7 mouse cellular contexts compared by ENCODE assay signal in genomic region chr5:123394957-123395881, GRCm38 (mm10). TPM values are rescaled to one million over a fixed set of nuclear protein-coding genes. Genes with fewer than 3 reads are reported as not detected.
DNase-seq lines count a peak whose midpoint lies in the region; ATAC-seq lines count a peak whose summit lies in the region.

No protein-coding gene starts in this region.

- peak overlapping the region; percentile 93 for H3K9ac ChIP-seq in heart, embryonic 12.5 days
- H3K9ac ChIP-seq in limb, embryonic 15.5 days = peak overlapping the region; percentile 95

- H3K9me3 ChIP-seq in heart, embryonic 12.5 days (replicated peaks) = no peaks in the 10 kb centered on the region
- no peaks in the 10 kb centered on the region for H3K9me3 ChIP-seq in limb, embryonic 15.5 days

- no peaks in the 10 kb centered on the region for H3K27me3 ChIP-seq in heart, embryonic 12.5 days (replicated peaks)
- no peaks in the 10 kb centered on the region for H3K27me3 ChIP-seq in limb, embryonic 15.5 days

- H3K4me1 ChIP-seq in brown adipose tissue, adult 24 weeks (ENCODE audit: control insufficient read depth, insufficient read depth, insufficient read length, low read length) = peaks cover 17% of the 10 kb centered on the region; the same call in 1 of the 2 replicates
- peaks cover 50% of the 10 kb centered on the region for H3K4me1 ChIP-seq in heart, embryonic 12.5 days (replicated peaks)
- H3K4me1 ChIP-seq in limb, embryonic 15.5 days = peaks cover 45% of the 10 kb centered on the region

- peak; percentile 23 for DNase-seq in right cerebral cortex, adult 18-20 months
- DNase-seq in right cerebral cortex, postnatal 14 days = no peak
- no peak for DNase-seq in left cerebral cortex, postnatal 10 days (ENCODE audit: extremely low spot score in 1 of 2, low spot score in 2 of 2)

- peak; percentile 24 for ATAC-seq in heart, embryonic 12.5 days (ENCODE audit: insufficient number of reproducible peaks, low FRiP score)
- 0 out of 2 replicates have a peak, but pooled peaks have one; percentile 1 for ATAC-seq in limb, embryonic 15.5 days (ENCODE audit: insufficient number of reproducible peaks, low FRiP score, low TSS enrichment, low read depth)
- ATAC-seq in monocyte, adult 5-6 weeks (replicated peaks; ENCODE audit: insufficient number of reproducible peaks, low FRiP score, low TSS enrichment, poor library complexity, severe bottlenecking) = peak; percentile 25

- H3K4me2 ChIP-seq in heart, embryonic 12.5 days = peak overlapping the region; percentile 83
- peak overlapping the region; percentile 84 for H3K4me2 ChIP-seq in limb, embryonic 15.5 days

- under 1% methylated on average over 64 of the region's 65 CpGs for WGBS in heart, embryonic 12.5 days
- WGBS in limb, embryonic 15.5 days = under 1% methylated on average over 65 of the region's 65 CpGs

- peak overlapping the region; percentile 75 for H3K4me3 ChIP-seq in brown adipose tissue, adult 24 weeks (ENCODE audit: insufficient read depth, low read depth, low read length)
- peak overlapping the region; percentile 93 for H3K4me3 ChIP-seq in heart, embryonic 12.5 days
- H3K4me3 ChIP-seq in limb, embryonic 15.5 days = peak overlapping the region; percentile 98

- H3K27ac ChIP-seq in brown adipose tissue, adult 24 weeks (replicated peaks; ENCODE audit: low read depth, low read length) = peak overlapping the region; percentile 82
- peak overlapping the region; percentile 54 for H3K27ac ChIP-seq in heart, embryonic 12.5 days (ENCODE audit: poor library complexity, severe bottlenecking)
- H3K27ac ChIP-seq in limb, embryonic 15.5 days = peak overlapping the region; percentile 86

- intact Hi-C loops in left cerebral cortex, postnatal 10 days (cut with DNase I) = no loop called here

- no peaks in the 10 kb centered on the region for H3K36me3 ChIP-seq in heart, embryonic 12.5 days
- no peaks in the 10 kb centered on the region for H3K36me3 ChIP-seq in limb, embryonic 15.5 days

RNA-seq across cellular contexts. Expression of gene Mlxip, which starts 0.6 kb away (rescaled TPM):
- polyA plus RNA-seq in brown adipose tissue, adult 24 weeks (2012; ENCODE audit: insufficient read depth, insufficient read length, missing spikeins) = 7.8 and 8.2 TPM in 2 replicates
- 14.2 TPM in 2 replicates for polyA plus RNA-seq in heart, embryonic 12.5 days (2016; fragmentation: Nextera tagmentation; extraction: Ambion mirVana)
- polyA plus RNA-seq in limb, embryonic 15.5 days (2015; fragmentation: Nextera tagmentation; extraction: Ambion mirVana) = 12.7 and 13.7 TPM in 2 replicates
- total RNA-seq in monocyte, adult 5-6 weeks (2017) = 17.5 to 37.6 TPM (median 22.9 TPM) in 3 replicates
- 10 to 100 TPM; 22.6 to 24.6 TPM for total RNA-seq in left cerebral cortex, postnatal 10 days (2021)

RNA-seq across cellular contexts. Expression of gene Bcl7a, which starts 51.6 kb away (rescaled TPM):
- 9.7 and 9.8 TPM in 2 replicates for polyA plus RNA-seq in brown adipose tissue, adult 24 weeks (2012; ENCODE audit: insufficient read depth, insufficient read length, missing spikeins)
- polyA plus RNA-seq in heart, embryonic 12.5 days (2016; fragmentation: Nextera tagmentation; extraction: Ambion mirVana) = 16.3 and 16.6 TPM in 2 replicates
- polyA plus RNA-seq in limb, embryonic 15.5 days (2015; fragmentation: Nextera tagmentation; extraction: Ambion mirVana) = 20.4 and 22.3 TPM in 2 replicates
- total RNA-seq in monocyte, adult 5-6 weeks (2017) = 1.3 to 5.0 TPM (median 2.7 TPM) in 3 replicates
- total RNA-seq in left cerebral cortex, postnatal 10 days (2021) = 10 to 100 TPM; 81.4 to 83.3 TPM
